In the genomic region with DNA sequence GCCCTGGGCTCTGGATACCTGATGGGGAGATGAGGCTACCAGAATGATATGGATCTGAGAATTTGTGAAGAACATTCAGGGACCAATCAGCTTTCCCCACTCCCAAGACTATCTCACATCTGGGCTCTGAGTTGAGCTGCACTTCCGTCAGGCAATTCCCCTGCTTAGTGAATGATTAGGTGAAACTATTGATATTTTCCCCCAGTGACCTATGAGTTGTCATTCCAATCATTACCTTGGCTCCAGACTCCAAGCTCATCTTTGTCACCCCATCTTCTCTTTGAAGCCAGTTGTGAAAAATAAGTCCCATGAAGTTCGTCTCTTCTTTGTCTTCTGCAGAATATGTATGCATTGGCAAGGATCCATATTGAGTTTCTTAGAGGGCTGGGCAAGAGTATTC, we compare ENCODE assay signal across 30 mouse cellular contexts.
"Had no signal": no experiment of that assay in that cellular context is flagged by ENCODE, and none has a peak within 500 bp of the region (broad histone marks: within the 10 kb centered on the region; RNA-seq: fewer than 3 reads in every experiment).

No protein-coding gene starts in this region.

- H3K36me3 ChIP-seq: limb, embryonic 10.5 days; limb, embryonic 12.5 days; limb, embryonic 13.5 days; limb, embryonic 15.5 days; liver, embryonic 13.5 days; liver, embryonic 15.5 days; lung, embryonic 15.5 days; midbrain, embryonic 10.5 days; midbrain, embryonic 12.5 days; midbrain, embryonic 13.5 days; midbrain, embryonic 15.5 days; neural tube, embryonic 12.5 days; neural tube, embryonic 13.5 days had no signal

- H3K27ac ChIP-seq: left cerebral cortex, adult 2 months; limb, embryonic 10.5 days; limb, embryonic 12.5 days; limb, embryonic 13.5 days; limb, embryonic 15.5 days; liver, embryonic 13.5 days; liver, embryonic 14.5 days; liver, embryonic 15.5 days; lung, embryonic 15.5 days; macrophage; midbrain, embryonic 10.5 days; midbrain, embryonic 12.5 days; midbrain, embryonic 13.5 days; midbrain, embryonic 15.5 days; neural tube, embryonic 12.5 days; neural tube, embryonic 13.5 days had no signal

- H3K4me1 ChIP-seq: limb, embryonic 10.5 days; limb, embryonic 12.5 days; limb, embryonic 13.5 days; limb, embryonic 15.5 days; liver, embryonic 13.5 days; liver, embryonic 15.5 days; midbrain, embryonic 10.5 days; midbrain, embryonic 12.5 days; midbrain, embryonic 13.5 days; midbrain, embryonic 15.5 days; neural tube, embryonic 12.5 days; neural tube, embryonic 13.5 days had no signal

- DNase-seq: left cerebral cortex, postnatal 4 days; liver, embryonic 13.5 days; lung, adult 18-20 months; lung, adult 2 months; lung, postnatal 10 days; lung, postnatal 14 days; lung, postnatal 36 days; lung, postnatal 4 days; midbrain, embryonic 14.5 days had no signal

- H3K4me2 ChIP-seq: limb, embryonic 12.5 days; limb, embryonic 13.5 days; limb, embryonic 15.5 days; liver, embryonic 11.5 days; liver, embryonic 13.5 days; liver, embryonic 15.5 days; lung, embryonic 15.5 days; midbrain, embryonic 11.5 days; midbrain, embryonic 12.5 days; midbrain, embryonic 13.5 days; midbrain, embryonic 15.5 days; neural tube, embryonic 12.5 days; neural tube, embryonic 13.5 days had no signal

- H3K9ac ChIP-seq: limb, embryonic 12.5 days; limb, embryonic 13.5 days; limb, embryonic 15.5 days; liver, embryonic 13.5 days; liver, embryonic 14.5 days; liver, embryonic 15.5 days; lung, embryonic 15.5 days; midbrain, embryonic 12.5 days; midbrain, embryonic 13.5 days; midbrain, embryonic 15.5 days; neural tube, embryonic 12.5 days; neural tube, embryonic 13.5 days had no signal

- ATAC-seq: lung, postnatal 0 days; midbrain, embryonic 13.5 days; midbrain, embryonic 15.5 days; midbrain, embryonic 16.5 days had no signal

- H3K27me3 ChIP-seq: limb, embryonic 12.5 days; limb, embryonic 13.5 days; limb, embryonic 15.5 days; liver, embryonic 13.5 days; liver, embryonic 15.5 days; lung, embryonic 15.5 days; midbrain, embryonic 12.5 days; midbrain, embryonic 13.5 days; midbrain, embryonic 15.5 days; neural tube, embryonic 12.5 days; neural tube, embryonic 13.5 days had no signal

- H3K9me3 ChIP-seq: limb, embryonic 10.5 days; limb, embryonic 12.5 days; limb, embryonic 13.5 days; limb, embryonic 15.5 days; liver, embryonic 13.5 days; liver, embryonic 15.5 days; lung, embryonic 15.5 days; midbrain, embryonic 10.5 days; midbrain, embryonic 12.5 days; midbrain, embryonic 13.5 days; midbrain, embryonic 15.5 days; neural tube, embryonic 12.5 days; neural tube, embryonic 13.5 days had no signal

- H3K4me3 ChIP-seq: left cerebral cortex, adult 2 months; limb, embryonic 10.5 days; limb, embryonic 12.5 days; limb, embryonic 13.5 days; limb, embryonic 15.5 days; liver, embryonic 13.5 days; liver, embryonic 15.5 days; lung, embryonic 15.5 days; megakaryocyte, embryonic 14.5 days; midbrain, embryonic 10.5 days; midbrain, embryonic 12.5 days; midbrain, embryonic 13.5 days; midbrain, embryonic 15.5 days; myocyte; neural tube, embryonic 12.5 days; neural tube, embryonic 13.5 days had no signal
